Mouse (Mus musculus) kidney, postnatal 36 days (tissue): ENCODE measurements around the gene Csmd2.
A peak's percentile ranks its signal among the peaks of the same experiment; 100 is the strongest.

Experiments
- DNase-seq, 2 experiments: peaks; one replicate each; pipeline ENCODE4 v3.0.0; 2021 to 2022; ENCODE audit warnings: mixed read lengths in 2 of 2

The Csmd2 gene

GRCm38 (mm10) chr4:128422486-128422885, 434.8 kb downstream of the Csmd2 start:
- no peak for DNase-seq

- no peak for DNase-seq
Observed at GRCm38 (mm10) chr4:128425339-128425738, 437.7 kb downstream of the Csmd2 start.

GRCm38 (mm10) chr4:128427261-128428030, 439.8 kb downstream of the Csmd2 start:
- peak; percentile 80 to 90 for DNase-seq

- peak; percentile 57 to 68 for DNase-seq
Observed at GRCm38 (mm10) chr4:128428303-128429107, 440.8 kb downstream of the Csmd2 start.

- DNase-seq, result no peak
Observed at GRCm38 (mm10) chr4:128429591-128429990, 441.9 kb downstream of the Csmd2 start.

GRCm38 (mm10) chr4:128440550-128440949, 452.9 kb downstream of the Csmd2 start:
- no peak for DNase-seq

GRCm38 (mm10) chr4:128441228-128441627, 453.6 kb downstream of the Csmd2 start:
- no peak for DNase-seq

GRCm38 (mm10) chr4:128442791-128443190, 455.1 kb downstream of the Csmd2 start:
- DNase-seq, result no peak

GRCm38 (mm10) chr4:128445514-128446260, 458.0 kb downstream of the Csmd2 start:
- no peak for DNase-seq

GRCm38 (mm10) chr4:128448831-128449431, 461.3 kb downstream of the Csmd2 start:
- DNase-seq, result no peak

GRCm38 (mm10) chr4:128450137-128450536, 462.5 kb downstream of the Csmd2 start:
- no peak for DNase-seq

- no peak for DNase-seq
Observed at GRCm38 (mm10) chr4:128450974-128451373, 463.3 kb downstream of the Csmd2 start.

GRCm38 (mm10) chr4:128451383-128451794, 463.7 kb downstream of the Csmd2 start:
- no peak for DNase-seq

GRCm38 (mm10) chr4:128466708-128467107, 479.1 kb downstream of the Csmd2 start:
- no peak for DNase-seq

GRCm38 (mm10) chr4:128468040-128468439, 480.4 kb downstream of the Csmd2 start:
- no peak for DNase-seq

- no peak for DNase-seq
Observed at GRCm38 (mm10) chr4:128476249-128476648, 488.6 kb downstream of the Csmd2 start.

GRCm38 (mm10) chr4:128483891-128484290, 496.2 kb downstream of the Csmd2 start:
- DNase-seq, result no peak

- DNase-seq, result no peak
Observed at GRCm38 (mm10) chr4:128484679-128485078, 497.0 kb downstream of the Csmd2 start.

GRCm38 (mm10) chr4:128489521-128490100, 502.0 kb downstream of the Csmd2 start:
- no peak for DNase-seq

- DNase-seq, result no peak
Observed at GRCm38 (mm10) chr4:128492055-128492454, 504.4 kb downstream of the Csmd2 start.

- no peak for DNase-seq
Observed at GRCm38 (mm10) chr4:128499980-128500379, 512.3 kb downstream of the Csmd2 start.

- peak; percentile 4 to 9 for DNase-seq
Observed at GRCm38 (mm10) chr4:128506878-128507277, 519.2 kb downstream of the Csmd2 start.
